Mouse (Mus musculus) cerebellum, adult (tissue): ENCODE measurements at regions not wholly inside any gene's neighbourhood (a gene's known extent, or its start where the extent isn't known, plus 50 kb on each side); places are given as distances from the start of the nearest gene placed in this dataset.

Source experiments
- ATAC-seq: cut with Nextera tagmentation; 2 replicates; pipeline ENCODE4 v1.9.2; 2017; ENCODE audit warnings: mild to moderate bottlenecking, moderate library complexity, mixed read lengths; ENCODE audit not compliant: insufficient number of reproducible peaks, low FRiP score, low TSS enrichment

DNA sequence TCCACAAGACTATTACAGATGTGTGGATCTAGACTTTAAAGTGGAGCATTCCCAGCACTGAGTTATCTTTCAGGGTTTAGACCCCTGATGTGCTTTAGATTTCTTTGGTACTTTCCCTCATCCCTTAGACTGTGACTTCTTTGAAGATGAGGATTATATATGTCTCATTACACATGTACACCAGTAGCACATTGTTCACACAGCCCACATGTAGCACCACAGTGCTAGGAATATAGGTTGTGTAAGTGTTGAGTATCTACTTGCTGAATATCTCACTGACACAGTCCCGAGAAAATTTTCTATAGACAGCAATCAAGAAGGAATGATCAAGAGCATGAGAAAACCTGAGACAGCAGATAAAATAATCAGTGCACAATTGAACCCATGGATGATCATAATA is 243.4 kb upstream of the Brinp1 start:
- no peak for ATAC-seq

- ATAC-seq = no peak
These were observed 241.9 kb upstream of the Brinp1 start for GRCm38 (mm10) chr4:69196094-69196493.

DNA sequence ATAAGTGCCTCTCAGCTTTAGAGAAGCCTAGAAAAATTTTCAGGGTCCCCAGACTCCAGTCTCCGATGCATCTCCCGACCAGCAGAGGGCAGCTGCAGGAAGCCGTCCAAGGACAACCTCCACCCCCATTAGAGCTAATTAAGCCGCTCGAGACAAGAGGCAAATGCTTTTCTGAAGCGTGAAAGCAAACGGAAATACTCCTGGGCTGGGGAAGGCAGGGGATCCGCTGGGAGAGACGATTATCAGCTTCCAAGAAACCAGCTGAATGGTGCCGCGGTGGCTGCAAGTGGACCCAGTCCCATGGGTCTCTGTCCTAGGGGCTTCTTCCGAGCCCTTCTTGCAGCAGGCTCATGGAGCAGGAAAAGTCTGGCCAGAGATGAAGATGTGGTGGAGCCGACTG is 241.4 kb upstream of the Brinp1 start:
- peak; percentile 95 for ATAC-seq
